Mouse (Mus musculus) neural tube, embryonic 11.5 days (tissue): ENCODE data around the gene Sfxn1. TPM values are rescaled to one million over a fixed set of nuclear protein-coding genes. Genes with fewer than 3 reads are reported as not detected.

Experiments
- ATAC-seq: fragments of 200-750 bp; cut with Nextera tagmentation; 2 replicates; pipeline ENCODE4 v1.8.0; 2017; ENCODE audit warnings: moderate number of reproducible peaks, mild to moderate bottlenecking, moderate TSS enrichment, moderate library complexity; ENCODE audit not compliant: insufficient read depth, low FRiP score, low TSS enrichment
- DNase-seq: peaks from one replicate; pipeline ENCODE4 v3.0.0-alpha.2; 2015; ENCODE audit warnings: low spot score
- H3K27ac ChIP-seq: fragments of 300-500 bp; sonication (generic); 2 replicates; pipeline ENCODE4 v1.5.1; 2014; ENCODE audit warnings: low read depth, mild to moderate bottlenecking, low read length
- H3K27me3 ChIP-seq: fragments of 300-500 bp; sonication (generic); 2 replicates; pipeline ENCODE4 v1.6.1; 2014; ENCODE audit warnings: mild to moderate bottlenecking, low read length, mixed read lengths; ENCODE audit not compliant: control insufficient read depth, insufficient read depth
- H3K36me3 ChIP-seq: fragments of 300-500 bp; sonication (generic); 2 replicates; pipeline ENCODE4 v1.6.1; 2014; ENCODE audit warnings: mild to moderate bottlenecking, low read length, moderate library complexity, mixed read lengths; ENCODE audit not compliant: control insufficient read depth, insufficient read depth
- H3K4me1 ChIP-seq: fragments of 300-500 bp; sonication (generic); 2 replicates; pipeline ENCODE4 v1.6.1; 2014; ENCODE audit warnings: low read length, mixed read lengths; ENCODE audit not compliant: control insufficient read depth, insufficient read depth
- H3K4me2 ChIP-seq: fragments of 300-500 bp; sonication (generic); 2 replicates; pipeline ENCODE4 v1.6.1; 2014; ENCODE audit warnings: low read depth, mild to moderate bottlenecking, moderate library complexity
- H3K4me3 ChIP-seq: fragments of 300-500 bp; sonication (generic); 2 replicates; pipeline ENCODE4 v1.5.1; 2014; ENCODE audit warnings: low read depth, low read length
- H3K9ac ChIP-seq: fragments of 300-500 bp; sonication (generic); 2 replicates; pipeline ENCODE4 v1.6.1; 2014; ENCODE audit warnings: mild to moderate bottlenecking, low read length
- H3K9me3 ChIP-seq: fragments of 300-500 bp; sonication (generic); 2 replicates; pipeline ENCODE4 v1.6.1; 2016; ENCODE audit warnings: low read length; ENCODE audit not compliant: control insufficient read depth
- WGBS: fragments of 180-500 bp; shearing (Covaris S2); extraction: QIAGEN DNeasy Blood & Tissue Kit; methylation state at CpG from one replicate; pipeline ENCODE4 v1.1.7; 2014; 5-methylcytosine and 5-hydroxymethylcytosine counted together
- polyA plus RNA-seq: library from polyadenylated mRNA; unstranded; fragments of >200 nt; fragmentation: Nextera tagmentation; extraction: Ambion mirVana; gene quantifications from 2 replicates; pipeline ENCODE4 v1.2.1, GENCODE M21; 2014

Sfxn1 gene
- 83.0 and 87.7 TPM in 2 replicates for polyA plus RNA-seq

DNA sequence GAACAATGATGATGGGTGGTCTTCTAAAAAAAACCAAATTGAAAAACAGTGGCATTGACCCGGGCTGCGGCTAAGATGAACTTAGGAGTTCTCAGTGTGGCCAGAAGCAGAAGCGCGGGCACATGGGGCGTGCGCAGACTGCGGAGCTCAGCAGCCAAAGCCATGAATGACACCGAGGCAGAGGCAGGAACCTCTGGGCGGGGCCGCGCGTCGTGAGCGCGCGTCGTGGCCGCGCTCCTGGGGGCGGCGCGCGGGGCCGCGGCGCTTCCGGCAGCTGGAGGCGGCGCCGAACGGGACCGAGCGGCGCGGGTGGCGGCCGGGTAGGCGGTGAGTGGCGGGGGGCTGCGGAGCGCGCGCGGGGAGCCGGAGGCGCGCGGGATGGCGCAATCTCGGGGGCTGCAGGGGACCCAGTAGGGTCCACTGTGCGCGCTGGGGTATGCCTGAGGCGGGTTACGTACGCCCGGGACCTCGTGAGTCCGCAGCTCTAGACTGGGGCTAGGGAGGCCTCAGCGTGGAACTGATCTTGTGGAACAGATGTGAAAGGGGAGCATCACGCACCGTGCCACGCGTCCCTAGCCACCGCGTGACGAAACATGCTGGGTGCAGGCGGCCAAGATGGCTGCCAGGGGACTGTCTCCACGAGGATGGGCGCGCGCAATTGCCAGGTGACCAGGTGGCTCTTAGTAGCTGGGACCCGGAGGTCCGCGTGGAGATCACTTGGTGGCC lies at the start of gene Sfxn1:
TSS of gene Sfxn1 (plus strand) at position 264 of the 726 bp plus-strand sequence.
- Histone ChIP-seq H3K36me3 (no peaks in the 10 kb centered on the region), H3K9me3 (no peaks in the 10 kb centered on the region), H3K4me1 (peaks cover 4% of the 10 kb centered on the region; the same call in 1 of the 2 replicates), H3K9ac (peak within 1 kb of the TSS; percentile 90), H3K27me3 (no peaks in the 10 kb centered on the region), H3K4me2 (peak within 1 kb of the TSS; percentile 68), H3K27ac (no peak within 1 kb of the TSS), H3K4me3 (peak within 1 kb of the TSS; percentile 68)
- 2% methylated on average over 68 of the region's 74 CpGs for WGBS
- DNase-seq (peak; percentile 80), ATAC-seq (peak; percentile 89)

DNA sequence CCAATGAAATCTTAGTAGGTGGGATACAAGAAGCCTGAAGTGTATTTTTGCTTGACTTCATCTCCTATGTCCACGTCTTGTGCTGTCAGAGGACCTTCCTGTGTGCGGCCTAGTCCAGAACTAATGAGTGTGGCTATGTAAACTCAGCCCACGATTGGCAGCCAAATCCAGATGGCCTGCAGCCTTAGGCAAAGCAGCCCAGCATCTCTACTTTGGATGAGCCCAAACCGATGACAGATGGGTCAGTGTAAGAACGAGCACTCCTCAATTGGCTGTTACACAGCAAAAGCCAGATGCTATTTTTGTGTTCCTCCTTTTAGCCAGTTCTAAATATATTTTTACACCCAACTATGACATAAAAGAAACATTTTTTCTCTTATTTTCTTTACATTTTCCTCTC lies 48.4 kb upstream of the Sfxn1 start:
- DNase-seq (no peak), ATAC-seq (no peak)
- H3K4me2 ChIP-seq: no peak overlapping the region
- no peak overlapping the region for H3K27ac ChIP-seq
- no peaks in the 10 kb centered on the region for H3K27me3 ChIP-seq
- no peaks in the 10 kb centered on the region for H3K4me1 ChIP-seq
- WGBS: 63% methylated on average over 5 of the region's 5 CpGs
- H3K9me3 ChIP-seq: no peaks in the 10 kb centered on the region
- H3K4me3 ChIP-seq: no peak overlapping the region
- no peak overlapping the region for H3K9ac ChIP-seq
- H3K36me3 ChIP-seq: no peaks in the 10 kb centered on the region

DNA sequence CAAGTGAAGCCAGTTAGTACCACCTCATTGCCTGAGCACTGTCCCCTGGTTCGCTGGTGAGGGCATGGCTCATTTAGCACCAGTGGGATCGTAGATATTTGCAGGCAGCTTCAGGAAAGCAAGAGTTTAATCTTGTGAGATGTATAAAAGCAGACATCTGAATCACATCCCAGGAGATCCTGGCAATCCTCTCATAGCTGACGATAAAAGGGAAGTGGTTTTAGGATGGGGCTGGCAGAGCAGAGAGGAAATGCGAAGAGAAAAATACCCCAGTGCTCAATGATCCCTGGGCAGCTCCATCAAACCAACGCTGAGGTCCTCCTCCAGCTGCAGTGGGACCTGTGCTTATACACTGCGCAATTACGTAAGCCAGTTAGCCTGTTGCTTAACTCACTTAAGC lies 44.6 kb upstream of the Sfxn1 start:
- no peaks in the 10 kb centered on the region for H3K27me3 ChIP-seq
- 81% methylated on average over 7 of the region's 7 CpGs for WGBS
- no peak overlapping the region for H3K27ac ChIP-seq
- no peak for ATAC-seq
- H3K4me3 ChIP-seq: no peak overlapping the region
- no peak overlapping the region for H3K4me2 ChIP-seq
- H3K4me1 ChIP-seq: no peaks in the 10 kb centered on the region
- no peaks in the 10 kb centered on the region for H3K9me3 ChIP-seq
- no peak for DNase-seq
- no peak overlapping the region for H3K9ac ChIP-seq
- H3K36me3 ChIP-seq: no peaks in the 10 kb centered on the region

DNA sequence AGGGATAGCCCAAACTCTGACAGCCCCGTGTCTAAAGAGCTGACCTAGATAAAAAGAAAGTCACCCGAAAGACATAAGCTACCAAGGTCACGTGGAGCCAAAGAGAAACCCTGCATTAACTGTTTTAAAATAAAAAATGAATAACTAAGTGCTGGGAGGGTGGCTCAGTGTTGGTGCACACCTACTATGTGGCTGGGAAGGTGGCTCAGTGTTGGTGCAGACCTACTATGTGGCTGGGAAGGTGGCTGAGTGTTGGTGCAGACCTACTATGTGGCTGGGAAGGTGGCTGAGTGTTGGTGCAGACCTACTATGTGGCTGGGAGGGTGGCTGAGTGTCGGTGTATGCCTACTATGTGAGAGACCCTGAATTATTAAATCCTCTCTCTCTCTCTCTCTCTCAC lies 38.0 kb upstream of the Sfxn1 start:
- Histone ChIP-seq H3K4me3 (no peak overlapping the region), H3K27me3 (no peaks in the 10 kb centered on the region), H3K36me3 (no peaks in the 10 kb centered on the region), H3K4me1 (no peaks in the 10 kb centered on the region), H3K9me3 (no peaks in the 10 kb centered on the region), H3K9ac (no peak overlapping the region), H3K4me2 (no peak overlapping the region), H3K27ac (no peak overlapping the region)
- ATAC-seq: no peak
- no peak for DNase-seq
- WGBS: 86% methylated on average over 4 of the region's 4 CpGs

DNA sequence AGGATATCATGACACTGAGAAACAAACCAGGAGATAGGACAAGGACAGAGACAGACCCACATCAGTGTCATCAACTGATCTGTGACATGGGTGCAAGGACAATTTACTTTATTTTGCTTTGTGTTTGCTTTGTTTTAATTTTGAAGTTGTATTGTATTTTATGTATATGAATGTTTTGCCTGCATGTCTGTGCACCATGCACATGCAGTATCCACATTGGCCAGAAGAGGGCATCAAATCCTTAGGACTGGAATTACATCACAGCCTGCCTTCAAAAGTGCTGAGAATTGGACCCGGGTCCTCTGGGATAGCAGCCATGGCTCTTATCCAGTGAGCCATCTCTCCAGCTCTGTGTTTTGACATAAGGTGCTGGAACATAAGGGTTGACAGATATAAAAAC lies 36.1 kb upstream of the Sfxn1 start:
- ATAC-seq (no peak), DNase-seq (no peak)
- no peaks in the 10 kb centered on the region for H3K9me3 ChIP-seq
- H3K36me3 ChIP-seq: no peaks in the 10 kb centered on the region
- no peak overlapping the region for H3K9ac ChIP-seq
- no peak overlapping the region for H3K27ac ChIP-seq
- H3K4me2 ChIP-seq: no peak overlapping the region
- H3K4me3 ChIP-seq: no peak overlapping the region
- H3K4me1 ChIP-seq: no peaks in the 10 kb centered on the region
- WGBS: 74% methylated on average over 1 of the region's 1 CpGs
- H3K27me3 ChIP-seq: no peaks in the 10 kb centered on the region

DNA sequence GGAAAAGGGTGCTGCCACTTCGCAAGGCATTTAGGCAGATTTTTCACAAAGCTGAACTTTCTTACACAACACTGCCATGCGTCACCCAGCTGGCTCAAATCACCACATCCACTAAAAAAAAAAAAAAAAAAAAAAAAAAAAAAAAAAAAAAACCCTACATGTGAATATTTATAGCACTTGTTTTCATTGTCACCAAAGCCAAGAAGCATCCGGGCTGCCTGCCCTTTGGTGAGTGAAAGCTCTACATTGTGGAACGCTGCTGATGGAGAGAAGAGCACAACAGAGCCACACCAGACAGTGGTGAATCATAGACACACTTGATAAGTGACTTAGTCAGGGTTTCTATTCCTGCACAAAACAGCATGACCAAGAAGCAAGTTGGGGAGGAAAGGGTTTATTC lies 33.7 kb upstream of the Sfxn1 start:
- no peak overlapping the region for H3K4me2 ChIP-seq
- no peaks in the 10 kb centered on the region for H3K9me3 ChIP-seq
- WGBS: 85% methylated on average over 4 of the region's 4 CpGs
- H3K4me1 ChIP-seq: no peaks in the 10 kb centered on the region
- H3K36me3 ChIP-seq: no peaks in the 10 kb centered on the region
- DNase-seq: no peak
- no peak overlapping the region for H3K9ac ChIP-seq
- no peak for ATAC-seq
- no peaks in the 10 kb centered on the region for H3K27me3 ChIP-seq
- H3K4me3 ChIP-seq: no peak overlapping the region
- no peak overlapping the region for H3K27ac ChIP-seq

DNA sequence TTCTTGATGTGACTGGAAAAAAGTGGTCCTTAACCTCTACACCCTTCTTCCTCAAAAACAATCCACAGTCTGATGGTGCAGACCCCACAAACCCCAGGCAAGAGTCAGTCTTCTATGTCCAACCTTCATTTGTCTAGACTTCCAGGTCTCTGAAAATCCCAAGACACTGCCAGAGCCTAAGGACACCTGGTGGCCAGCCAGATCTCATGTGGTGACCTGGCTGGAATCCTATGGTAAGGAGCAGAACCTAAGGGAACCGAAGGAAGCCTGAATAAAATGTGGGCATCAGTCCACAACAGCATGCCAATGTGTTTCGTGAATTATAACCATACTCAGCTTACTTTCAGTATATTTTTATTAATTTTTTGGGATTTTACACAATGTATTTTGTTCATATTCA lies 31.4 kb upstream of the Sfxn1 start:
- no peaks in the 10 kb centered on the region for H3K4me1 ChIP-seq
- no peak overlapping the region for H3K4me3 ChIP-seq
- WGBS: 93% methylated on average over 2 of the region's 2 CpGs
- H3K36me3 ChIP-seq: no peaks in the 10 kb centered on the region
- DNase-seq (no peak), ATAC-seq (no peak)
- no peaks in the 10 kb centered on the region for H3K9me3 ChIP-seq
- no peak overlapping the region for H3K4me2 ChIP-seq
- no peak overlapping the region for H3K9ac ChIP-seq
- H3K27me3 ChIP-seq: no peaks in the 10 kb centered on the region
- no peak overlapping the region for H3K27ac ChIP-seq

DNA sequence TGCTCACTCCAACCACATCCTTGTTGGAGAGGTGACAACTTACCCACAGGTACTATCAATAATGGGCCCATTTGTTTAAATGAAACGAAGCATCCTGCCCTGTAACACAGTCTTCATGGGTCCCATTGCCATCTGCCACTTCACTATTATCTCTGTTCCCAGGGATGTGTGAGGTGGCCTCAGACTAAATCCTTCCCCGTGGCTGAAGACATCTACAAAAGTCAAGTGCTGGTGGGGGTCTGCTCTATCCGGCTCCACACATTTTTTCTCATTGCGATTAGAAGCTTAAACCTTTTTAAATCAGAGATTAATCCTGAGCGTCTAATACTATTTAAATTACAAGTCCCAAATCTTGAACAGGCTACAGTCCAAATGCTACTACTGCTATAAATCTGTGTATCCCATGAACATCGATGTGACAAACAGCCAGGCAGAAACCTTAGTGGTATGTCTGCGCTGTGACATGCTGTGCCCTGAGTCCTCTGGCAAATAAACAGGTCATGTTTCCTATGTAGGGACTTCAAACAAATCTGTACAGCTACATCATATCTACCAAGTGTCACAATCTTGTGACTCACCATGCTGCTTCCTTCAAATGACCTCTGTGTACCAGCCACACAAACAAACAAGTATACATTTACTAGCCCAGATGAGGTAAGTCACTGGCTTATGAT lies 22.9 kb upstream of the Sfxn1 start:
- H3K9me3 ChIP-seq: no peaks in the 10 kb centered on the region
- WGBS: 82% methylated on average over 7 of the region's 7 CpGs
- no peaks in the 10 kb centered on the region for H3K36me3 ChIP-seq
- no peaks in the 10 kb centered on the region for H3K4me1 ChIP-seq
- no peak overlapping the region for H3K4me2 ChIP-seq
- no peaks in the 10 kb centered on the region; the same call in 1 of the 2 replicates for H3K27me3 ChIP-seq
- no peak overlapping the region for H3K9ac ChIP-seq
- no peak overlapping the region for H3K4me3 ChIP-seq
- no peak for ATAC-seq
- no peak overlapping the region for H3K27ac ChIP-seq
- no peak for DNase-seq

DNA sequence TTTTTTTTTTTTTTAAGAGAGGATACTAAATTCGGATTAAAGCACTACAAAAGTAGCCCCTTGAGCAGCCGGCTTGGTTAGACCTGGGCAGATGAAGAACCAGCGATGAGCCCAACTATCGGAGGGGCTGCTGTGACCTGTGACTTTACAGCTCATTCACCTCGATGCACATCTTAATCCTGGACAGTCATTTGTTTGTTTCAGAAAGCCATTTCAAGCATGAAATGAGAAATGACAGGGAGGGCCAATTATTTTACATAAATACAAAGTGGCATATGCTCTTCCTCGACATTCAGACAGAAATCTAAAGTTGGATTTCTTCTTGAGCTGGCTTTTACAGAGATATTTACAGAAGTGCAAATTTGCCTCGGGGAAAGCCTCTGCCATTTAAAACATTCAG lies 20.0 kb upstream of the Sfxn1 start:
- ATAC-seq (no peak), DNase-seq (no peak)
- Histone ChIP-seq H3K4me2 (no peak overlapping the region), H3K4me3 (no peak overlapping the region), H3K27ac (no peak overlapping the region), H3K36me3 (no peaks in the 10 kb centered on the region), H3K9me3 (no peaks in the 10 kb centered on the region), H3K27me3 (peaks cover 11% of the 10 kb centered on the region), H3K9ac (no peak overlapping the region), H3K4me1 (peaks cover 3% of the 10 kb centered on the region; the same call in 1 of the 2 replicates)
- WGBS: 72% methylated on average over 7 of the region's 7 CpGs
